Mouse (Mus musculus) kidney, embryonic 16.5 days (tissue): ENCODE data around the gene Gm3594. TPM values are rescaled to one million over a fixed set of nuclear protein-coding genes. Genes with fewer than 3 reads are reported as not detected.
"Not testable (repeated sequence)": the region's sequence is repeated elsewhere in the genome, so short reads cannot be mapped to it uniquely, and the experiment has no call there.

Source experiments
- ATAC-seq: fragments of 200-750 bp; cut with Nextera tagmentation; 2 replicates; pipeline ENCODE4 v1.8.0; 2017; ENCODE audit warnings: moderate TSS enrichment; ENCODE audit not compliant: low FRiP score, low TSS enrichment
- H3K27ac ChIP-seq: fragments of 300-500 bp; sonication (generic); 2 replicates; pipeline ENCODE4 v1.5.1; 2014; ENCODE audit warnings: low read length
- H3K27me3 ChIP-seq: fragments of 300-500 bp; sonication (generic); 2 replicates; pipeline ENCODE4 v1.6.1; 2014; ENCODE audit warnings: low read length, control low read depth, mixed read lengths; ENCODE audit not compliant: insufficient read depth
- H3K36me3 ChIP-seq: fragments of 300-500 bp; sonication (generic); 2 replicates; pipeline ENCODE4 v1.6.1; 2014; ENCODE audit warnings: low read length, control low read depth, mixed read lengths; ENCODE audit not compliant: insufficient read depth
- H3K4me1 ChIP-seq: fragments of 300-500 bp; sonication (generic); 2 replicates; pipeline ENCODE4 v1.6.1; 2014; ENCODE audit warnings: low read length, control low read depth, mixed read lengths; ENCODE audit not compliant: insufficient read depth
- H3K4me2 ChIP-seq: fragments of 300-500 bp; sonication (generic); replicated peaks from 2 replicates; pipeline ENCODE4 v1.6.1; 2014; ENCODE audit warnings: low read depth, low read length
- H3K4me3 ChIP-seq: fragments of 300-500 bp; sonication (generic); 2 replicates; pipeline ENCODE4 v1.5.1; 2014; ENCODE audit warnings: mild to moderate bottlenecking, low read length
- H3K9ac ChIP-seq: fragments of 300-500 bp; sonication (generic); replicated peaks from 2 replicates; pipeline ENCODE4 v1.6.1; 2014; ENCODE audit warnings: low read length
- H3K9me3 ChIP-seq: fragments of 300-500 bp; sonication (generic); 2 replicates; pipeline ENCODE4 v1.6.1; 2016; ENCODE audit warnings: low read length, control low read depth
- WGBS: fragments of 180-500 bp; shearing (Covaris S2); extraction: QIAGEN DNeasy Blood & Tissue Kit; methylation state at CpG from one replicate; pipeline ENCODE4 v1.1.7; 2014; 5-methylcytosine and 5-hydroxymethylcytosine counted together
- polyA plus RNA-seq: library from polyadenylated mRNA; unstranded; fragments of >200 nt; fragmentation: Nextera tagmentation; extraction: Ambion mirVana; gene quantifications from 2 replicates; pipeline ENCODE4 v1.2.1, GENCODE M21; 2015

The Gm3594 gene
- polyA plus RNA-seq = not detected in 2 replicates

- WGBS = no CpG with 5 or more reads among the region's 4 CpGs
- not testable (repeated sequence) for H3K36me3 ChIP-seq, H3K27me3 ChIP-seq, H3K4me3 ChIP-seq, H3K4me1 ChIP-seq, H3K27ac ChIP-seq, H3K4me2 ChIP-seq, ATAC-seq, H3K9ac ChIP-seq, H3K9me3 ChIP-seq
Observed at GRCm38 (mm10) chr14:6444511-6444910, at the start of gene Gm3594. Gene Gm3594 (minus strand): TSS chr14:6444611.

DNA sequence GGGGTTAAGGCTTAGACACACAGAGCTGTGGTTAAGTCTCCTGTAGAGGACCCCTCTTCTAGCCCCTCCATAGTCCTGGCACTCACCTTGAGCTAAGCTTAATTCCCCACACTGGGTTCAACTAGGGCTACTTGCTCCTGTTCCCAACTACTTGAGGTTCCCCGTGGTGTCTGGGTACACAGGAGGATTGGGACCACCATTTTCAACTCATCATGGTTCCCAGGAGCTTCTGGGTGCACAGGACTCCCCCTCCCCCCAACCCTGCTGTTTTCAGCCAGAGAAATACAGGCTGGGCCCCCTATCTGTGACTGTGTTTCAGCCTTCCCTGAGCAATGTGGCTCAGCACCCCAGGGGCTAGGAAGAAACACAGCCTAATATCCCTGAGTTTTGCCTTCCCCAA lies 41.9 kb upstream of the Gm3594 start:
- H3K4me2 ChIP-seq, H3K9ac ChIP-seq, H3K27ac ChIP-seq, H3K4me3 ChIP-seq, H3K27me3 ChIP-seq, H3K36me3 ChIP-seq, ATAC-seq, H3K9me3 ChIP-seq, H3K4me1 ChIP-seq: not testable (repeated sequence)
- 42% methylated on average over 1 of the region's 1 CpGs for WGBS

DNA sequence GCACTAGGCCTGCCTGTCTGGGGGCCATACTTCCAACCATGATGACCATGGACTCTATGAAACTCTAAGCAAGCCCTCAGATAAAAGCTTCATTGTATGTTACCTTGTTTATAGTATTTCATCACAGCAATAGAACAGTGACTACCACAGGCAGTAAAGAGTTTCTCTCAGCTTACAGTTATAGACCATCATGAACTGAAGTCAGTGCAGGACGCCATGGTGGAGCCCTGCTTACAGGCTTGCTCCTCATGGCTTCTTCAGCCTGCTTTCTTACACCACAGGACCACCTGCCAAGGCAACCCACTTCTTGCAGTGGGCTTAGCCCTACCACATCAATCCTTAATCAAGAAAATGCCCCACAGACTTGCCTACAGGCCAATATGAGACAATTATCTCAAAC lies 41.1 kb upstream of the Gm3594 start:
- no CpG with 5 or more reads among the region's 1 CpGs for WGBS
- not testable (repeated sequence) for H3K36me3 ChIP-seq, H3K4me2 ChIP-seq, H3K27ac ChIP-seq, H3K4me1 ChIP-seq, H3K4me3 ChIP-seq, H3K9me3 ChIP-seq, ATAC-seq, H3K27me3 ChIP-seq, H3K9ac ChIP-seq

DNA sequence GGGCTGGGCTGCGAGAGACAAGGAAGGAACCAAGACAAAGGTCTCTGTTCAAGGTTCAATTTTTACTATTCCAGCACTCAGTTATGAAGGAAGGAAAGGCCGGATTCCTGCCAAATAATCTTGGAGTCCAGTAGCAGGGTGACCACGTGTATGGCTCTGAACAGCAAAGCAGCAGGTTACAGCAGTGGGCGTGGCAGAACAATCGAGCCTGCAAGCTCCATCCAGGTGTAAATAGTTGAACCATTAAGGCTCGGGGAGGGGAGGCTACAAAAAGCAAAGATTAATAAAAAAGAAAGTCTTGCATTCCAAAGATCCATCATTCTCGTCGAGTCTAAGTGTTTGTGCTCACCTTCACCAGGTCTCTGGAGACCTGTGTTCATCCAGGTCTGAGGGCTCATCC lies 37.7 kb upstream of the Gm3594 start:
- H3K4me2 ChIP-seq, H3K9me3 ChIP-seq, ATAC-seq, H3K36me3 ChIP-seq, H3K4me1 ChIP-seq, H3K27ac ChIP-seq, H3K9ac ChIP-seq, H3K4me3 ChIP-seq, H3K27me3 ChIP-seq: not testable (repeated sequence)
- 73% methylated on average over 7 of the region's 8 CpGs for WGBS

DNA sequence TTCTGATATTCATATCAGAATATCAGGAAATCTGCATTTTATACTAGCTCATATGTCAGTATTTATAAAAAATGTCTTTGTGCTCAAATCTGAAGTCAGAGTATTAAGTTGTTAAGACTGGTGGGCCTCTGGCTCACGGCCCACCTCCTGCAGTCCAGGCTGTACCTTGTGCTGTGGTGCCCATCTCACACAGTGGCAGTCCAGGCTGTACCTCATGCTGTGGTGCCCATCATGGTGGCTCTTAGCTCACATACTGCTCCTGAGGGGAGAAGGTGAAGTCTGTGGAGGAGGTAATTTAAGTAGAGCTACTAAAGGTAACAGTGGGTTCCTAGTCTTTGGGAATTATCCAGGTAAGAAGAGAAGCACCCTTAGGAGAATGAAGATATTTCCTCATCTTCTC lies 27.4 kb upstream of the Gm3594 start:
- not testable (repeated sequence) for H3K27me3 ChIP-seq, ATAC-seq, H3K4me3 ChIP-seq, H3K9me3 ChIP-seq, H3K36me3 ChIP-seq, H3K4me2 ChIP-seq, H3K4me1 ChIP-seq, H3K27ac ChIP-seq, H3K9ac ChIP-seq
- WGBS = 100% methylated on average over 1 of the region's 1 CpGs

GRCm38 (mm10) chr14:6440774-6441173 lies 3.6 kb downstream of the Gm3594 start:
- not testable (repeated sequence) for H3K27me3 ChIP-seq

GRCm38 (mm10) chr14:6440206-6440605 lies 4.2 kb downstream of the Gm3594 start:
- H3K4me1 ChIP-seq, H3K9ac ChIP-seq, H3K4me3 ChIP-seq, H3K4me2 ChIP-seq, H3K9me3 ChIP-seq, ATAC-seq, H3K36me3 ChIP-seq, H3K27ac ChIP-seq, H3K27me3 ChIP-seq: not testable (repeated sequence)
- 29% methylated on average over 1 of the region's 5 CpGs for WGBS

More at GRCm38 (mm10) chr14:6440774-6441173, 3.6 kb downstream of the Gm3594 start:
- not testable (repeated sequence) for H3K4me3 ChIP-seq, H3K4me2 ChIP-seq, H3K36me3 ChIP-seq, H3K4me1 ChIP-seq, H3K27ac ChIP-seq, H3K9ac ChIP-seq, ATAC-seq, H3K9me3 ChIP-seq
- WGBS = 91% methylated on average over 1 of the region's 4 CpGs

GRCm38 (mm10) chr14:6426766-6427165 lies 17.6 kb downstream of the Gm3594 start:
- H3K27me3 ChIP-seq, H3K9me3 ChIP-seq: not testable (repeated sequence)
- WGBS = 23% methylated on average over 5 of the region's 42 CpGs

DNA sequence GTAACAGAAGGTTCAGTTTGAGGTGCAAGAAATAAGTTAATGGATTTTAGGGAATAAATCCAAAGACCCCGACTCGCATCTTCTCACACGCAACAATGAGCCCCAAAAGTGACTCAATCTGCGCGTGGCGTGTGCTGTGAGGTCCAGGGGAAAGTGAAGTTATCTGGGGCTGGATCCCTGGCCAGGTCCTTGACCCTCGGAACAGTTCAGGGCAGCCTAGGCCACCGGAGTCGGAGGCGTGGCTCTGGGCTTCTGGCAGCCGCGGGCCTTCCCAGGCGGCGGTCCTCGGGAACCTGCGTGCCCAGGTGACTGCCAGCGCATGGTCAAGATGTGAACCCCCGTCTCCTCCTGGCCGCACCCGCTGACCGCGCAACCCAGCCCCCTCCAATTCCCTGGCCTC lies 18.1 kb downstream of the Gm3594 start:
- H3K4me3 ChIP-seq, ATAC-seq: not testable (repeated sequence)

More at GRCm38 (mm10) chr14:6426766-6427165, 17.6 kb downstream of the Gm3594 start:
- not testable (repeated sequence) for H3K27ac ChIP-seq, H3K36me3 ChIP-seq, H3K4me2 ChIP-seq, H3K4me3 ChIP-seq, ATAC-seq, H3K9ac ChIP-seq, H3K4me1 ChIP-seq

GRCm38 (mm10) chr14:6412382-6412781 lies 32.0 kb downstream of the Gm3594 start, which contains the start of gene Gm3591:
Gene Gm3591 (minus strand): TSS chr14:6412482.
- not testable (repeated sequence) for H3K4me3 ChIP-seq, H3K27ac ChIP-seq, H3K4me1 ChIP-seq, H3K36me3 ChIP-seq, H3K9me3 ChIP-seq, H3K9ac ChIP-seq, ATAC-seq, H3K27me3 ChIP-seq, H3K4me2 ChIP-seq
- WGBS = no CpG with 5 or more reads among the region's 2 CpGs

More for the DNA sequence above, 18.1 kb downstream of the Gm3594 start:
- not testable (repeated sequence) for H3K27me3 ChIP-seq, H3K27ac ChIP-seq, H3K36me3 ChIP-seq, H3K4me1 ChIP-seq, H3K9me3 ChIP-seq, H3K9ac ChIP-seq
- 0 out of 2 replicates have a peak overlapping the region, but pooled peaks have one; percentile 21 for H3K4me2 ChIP-seq
- WGBS = 19% methylated on average over 20 of the region's 22 CpGs
